Mouse (Mus musculus) adrenal gland, postnatal 4 days (tissue): Measurements from ENCODE around the gene Gm21748. TPM values are rescaled to one million over a fixed set of nuclear protein-coding genes. Genes with fewer than 3 reads are reported as not detected.
"Not testable (repeated sequence)": the region's sequence is repeated elsewhere in the genome, so short reads cannot be mapped to it uniquely, and the experiment has no call there.

Experiments
- DNase-seq, 2 experiments: peaks; one replicate each; pipeline ENCODE4 v3.0.0; 2021 to 2022; ENCODE audit warnings: low spot score in 2 of 2, mixed read lengths in 2 of 2
- long read RNA-seq, 2 experiments: library from polyadenylated mRNA; stranded (forward); transcript quantifications; one replicate each; pipeline ENCODE4 v2.0.0; 2021
- total RNA-seq, 2 experiments: library from RNA; stranded (reverse); gene quantifications; 2 replicates each; pipeline ENCODE4 v1.2.3; 2021

Gm21748 gene
- total RNA-seq = not detected
- long read RNA-seq, experiment 1 = 0 reads
- long read RNA-seq, experiment 2 = 0 reads

DNA sequence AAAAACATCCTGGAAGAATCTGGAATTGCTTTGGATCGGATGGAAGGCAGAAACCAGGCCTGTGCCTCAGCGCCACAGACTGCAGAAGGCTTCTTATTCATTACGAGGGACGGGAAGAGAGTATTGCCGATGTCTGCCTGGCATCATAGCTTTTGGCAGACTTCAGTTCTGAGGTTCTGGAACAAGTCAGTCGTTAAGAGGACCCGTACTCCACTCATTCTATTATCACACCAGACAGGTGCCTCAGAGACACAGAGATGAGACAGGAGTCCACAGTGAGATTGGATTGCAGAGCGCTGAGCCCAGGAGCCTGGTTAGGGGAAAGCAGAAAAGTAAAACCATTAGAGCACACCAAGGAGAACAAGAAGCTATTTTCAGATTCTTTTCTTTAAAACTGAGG lies at the start of gene Gm21748:
Gene Gm21748 (minus strand): TSS at position 101 of the 400 bp plus-strand sequence.
- not testable (repeated sequence) for DNase-seq

Other genes starting within 250 kb of the Gm21748 start
- gene Gm21860, start 84.4 kb downstream of the Gm21748 start, total RNA-seq = not detected
- gene Gm47283, start 54.4 kb downstream of the Gm21748 start, total RNA-seq = not detected